In the genomic region with DNA sequence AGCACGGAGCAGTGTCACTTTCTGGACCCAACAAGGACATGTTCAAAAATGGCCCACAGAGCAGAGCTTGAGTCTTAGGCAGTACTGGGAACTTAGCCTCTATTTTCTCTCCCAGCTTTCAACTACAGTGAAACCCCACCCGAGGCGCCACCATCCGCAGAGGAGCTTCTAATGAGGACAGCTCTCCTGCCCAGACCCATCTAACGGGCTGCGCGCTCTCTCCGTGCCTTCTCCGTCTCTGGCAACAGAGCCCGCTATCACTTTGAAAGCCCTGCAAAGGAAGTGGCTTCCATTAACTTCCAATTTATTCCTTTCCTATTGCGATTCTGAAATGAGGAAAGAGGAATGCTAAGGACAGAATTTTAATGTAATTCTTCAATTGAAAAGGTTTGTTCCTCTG, we compare ENCODE assay signal across 30 mouse cellular contexts.
DNase-seq lines count a peak whose midpoint lies in the region; ATAC-seq and TF ChIP-seq lines count a peak whose summit lies in the region.
"Had no signal": no experiment of that assay in that cellular context is flagged by ENCODE, and none has a peak within 500 bp of the region (broad histone marks: within the 10 kb centered on the region; RNA-seq: fewer than 3 reads in every experiment).

No protein-coding gene starts in this region.

- H3K27me3 ChIP-seq in forebrain, postnatal 0 days (ENCODE audit: insufficient read depth, low read length), result no peaks in the 10 kb centered on the region
- H3K27me3 ChIP-seq in forebrain, embryonic 16.5 days (replicated peaks; ENCODE audit: control insufficient read depth, insufficient read depth, low read length), result no peaks in the 10 kb centered on the region
- no peaks in the 10 kb centered on the region for H3K27me3 ChIP-seq in midbrain, embryonic 13.5 days
- H3K27me3 ChIP-seq in midbrain, embryonic 10.5 days (ENCODE audit: low read depth, poor library complexity, severe bottlenecking), result peaks cover 21% of the 10 kb centered on the region; the same call in 1 of the 2 replicates
- H3K27me3 ChIP-seq: embryonic facial prominence, embryonic 12.5 days; heart, embryonic 15.5 days; hindbrain, embryonic 15.5 days; kidney, embryonic 15.5 days; limb, embryonic 13.5 days; lung, embryonic 15.5 days; neural tube, embryonic 12.5 days had no signal

- DNase-seq in forebrain, postnatal 0 days, result no peak
- DNase-seq in midbrain, embryonic 10.5 days (ENCODE audit: low spot score), result no peak
- peak; percentile 63 for DNase-seq in R1 (ENCODE audit: low read depth, low spot score)
- DNase-seq in brain, embryonic 14.5 days (ENCODE audit: low read depth), result peak; percentile 70
- DNase-seq in urinary bladder, postnatal 14 days (ENCODE audit: low spot score), result no peak
- DNase-seq: adrenal gland, adult 8-10 months; cerebellum, adult 11 months; cerebellum, adult 9-10 months; cerebellum, postnatal 36 days; gastrocnemius, postnatal 14 days; kidney, adult 11 months; kidney, postnatal 25 days; right cerebral cortex, postnatal 4 days had no signal

- H3K36me3 ChIP-seq in forebrain, postnatal 0 days (ENCODE audit: insufficient read depth), result peaks cover 10% of the 10 kb centered on the region
- peaks cover 14% of the 10 kb centered on the region for H3K36me3 ChIP-seq in forebrain, embryonic 16.5 days (ENCODE audit: control insufficient read depth, insufficient read depth)
- H3K36me3 ChIP-seq in midbrain, embryonic 13.5 days, result peaks cover 46% of the 10 kb centered on the region
- peaks cover 86% of the 10 kb centered on the region for H3K36me3 ChIP-seq in midbrain, embryonic 10.5 days

- no peak for TF ChIP-seq CTCF in forebrain, postnatal 0 days (IDR thresholded peaks at IDR 0.05; ENCODE audit: low read depth)
- TF ChIP-seq CTCF in brain, embryonic 14.5 days (IDR thresholded peaks at IDR 0.05; ENCODE audit: borderline replicate concordance, extremely low read depth, insufficient read depth, insufficient read length), result no peak

- 71% methylated on average over 11 of the region's 11 CpGs for WGBS in forebrain, postnatal 0 days
- WGBS in forebrain, embryonic 16.5 days, result 75% methylated on average over 11 of the region's 11 CpGs
- WGBS in midbrain, embryonic 13.5 days, result 88% methylated on average over 11 of the region's 11 CpGs
- 94% methylated on average over 11 of the region's 11 CpGs for WGBS in midbrain, embryonic 10.5 days

- H3K4me3 ChIP-seq in forebrain, postnatal 0 days (ENCODE audit: low read depth, low read length), result no peak overlapping the region
- H3K4me3 ChIP-seq in forebrain, embryonic 16.5 days (replicated peaks; ENCODE audit: low read length), result no peak overlapping the region
- no peak overlapping the region for H3K4me3 ChIP-seq in midbrain, embryonic 13.5 days (replicated peaks)
- H3K4me3 ChIP-seq in midbrain, embryonic 10.5 days, result no peak overlapping the region
- H3K4me3 ChIP-seq: embryonic facial prominence, embryonic 12.5 days; forebrain, embryonic 10.5 days; heart, embryonic 10.5 days; heart, embryonic 15.5 days; hindbrain, embryonic 15.5 days; kidney, embryonic 15.5 days; limb, embryonic 13.5 days; lung, embryonic 15.5 days; midbrain, embryonic 12.5 days; myocyte; neural tube, embryonic 12.5 days had no signal

- no peaks in the 10 kb centered on the region for H3K4me1 ChIP-seq in forebrain, postnatal 0 days (ENCODE audit: insufficient read depth)
- 0 out of 2 replicates have a peak, but pooled peaks cover 2% of the 10 kb centered on the region for H3K4me1 ChIP-seq in forebrain, embryonic 16.5 days (replicated peaks; ENCODE audit: control insufficient read depth, insufficient read depth, low read length)
- peaks cover 3% of the 10 kb centered on the region for H3K4me1 ChIP-seq in midbrain, embryonic 13.5 days (replicated peaks)
- peaks cover 16% of the 10 kb centered on the region for H3K4me1 ChIP-seq in midbrain, embryonic 10.5 days
- H3K4me1 ChIP-seq: embryonic facial prominence, embryonic 12.5 days; heart, embryonic 15.5 days; hindbrain, embryonic 15.5 days; kidney, embryonic 15.5 days; limb, embryonic 13.5 days; lung, embryonic 15.5 days; neural tube, embryonic 12.5 days had no signal

- H3K4me2 ChIP-seq in forebrain, postnatal 0 days (ENCODE audit: low read depth), result no peak overlapping the region
- no peak overlapping the region for H3K4me2 ChIP-seq in forebrain, embryonic 16.5 days (ENCODE audit: low read length)
- no peak overlapping the region for H3K4me2 ChIP-seq in midbrain, embryonic 13.5 days (replicated peaks)
- H3K4me2 ChIP-seq: embryonic facial prominence, embryonic 12.5 days; heart, embryonic 15.5 days; hindbrain, embryonic 15.5 days; kidney, embryonic 15.5 days; limb, embryonic 13.5 days; liver, embryonic 11.5 days; lung, embryonic 15.5 days; midbrain, embryonic 12.5 days; neural tube, embryonic 12.5 days had no signal

- no peak overlapping the region for H3K9ac ChIP-seq in forebrain, postnatal 0 days
- H3K9ac ChIP-seq in forebrain, embryonic 16.5 days (replicated peaks; ENCODE audit: low read depth, low read length), result no peak overlapping the region
- H3K9ac ChIP-seq in midbrain, embryonic 13.5 days (replicated peaks), result no peak overlapping the region
- H3K9ac ChIP-seq: embryonic facial prominence, embryonic 12.5 days; heart, embryonic 15.5 days; hindbrain, embryonic 15.5 days; kidney, embryonic 15.5 days; limb, embryonic 13.5 days; lung, embryonic 15.5 days; midbrain, embryonic 12.5 days; neural tube, embryonic 12.5 days had no signal

- 0 out of 2 replicates have a peak, but pooled peaks cover 8% of the 10 kb centered on the region for H3K9me3 ChIP-seq in forebrain, postnatal 0 days (ENCODE audit: low read length)
- no peaks in the 10 kb centered on the region; the same call in 1 of the 2 replicates for H3K9me3 ChIP-seq in forebrain, embryonic 16.5 days (ENCODE audit: control insufficient read depth, low read length)
- H3K9me3 ChIP-seq in midbrain, embryonic 13.5 days, result peaks cover 3% of the 10 kb centered on the region; the same call in 1 of the 2 replicates
- peaks cover 25% of the 10 kb centered on the region for H3K9me3 ChIP-seq in midbrain, embryonic 10.5 days (replicated peaks)
- H3K9me3 ChIP-seq: embryonic facial prominence, embryonic 12.5 days; heart, embryonic 10.5 days; heart, embryonic 15.5 days; hindbrain, embryonic 15.5 days; lung, embryonic 15.5 days had no signal

- TF ChIP-seq POLR2A in brain, embryonic 14.5 days (IDR thresholded peaks at IDR 0.05; ENCODE audit: borderline replicate concordance, extremely low read depth, insufficient read depth, insufficient read length, poor library complexity, severe bottlenecking), result no peak

- no peak overlapping the region for H3K27ac ChIP-seq in forebrain, postnatal 0 days (ENCODE audit: low read depth, low read length)
- H3K27ac ChIP-seq in forebrain, embryonic 16.5 days (ENCODE audit: low read length), result no peak overlapping the region
- peak overlapping the region; percentile 30; the same call in 1 of the 2 replicates for H3K27ac ChIP-seq in midbrain, embryonic 13.5 days
- no peak overlapping the region for H3K27ac ChIP-seq in midbrain, embryonic 10.5 days (replicated peaks)
- H3K27ac ChIP-seq: embryonic facial prominence, embryonic 12.5 days; forebrain, embryonic 10.5 days; heart, embryonic 10.5 days; heart, embryonic 15.5 days; hindbrain, embryonic 15.5 days; kidney, embryonic 15.5 days; limb, embryonic 13.5 days; lung, embryonic 15.5 days; midbrain, embryonic 12.5 days; neural tube, embryonic 12.5 days; stomach, postnatal 0 days had no signal

- ATAC-seq in forebrain, postnatal 0 days, result peak; percentile 10; the same call in 1 of the 2 replicates
- ATAC-seq in forebrain, embryonic 16.5 days, result no peak
- no peak for ATAC-seq in midbrain, embryonic 13.5 days
- ATAC-seq: CD4-positive, CD25-positive, alpha-beta regulatory T cell, adult 4 months; inflammation-experienced regulatory T-cells, adult 6 months had no signal

Comparison
In these comparisons a context has a peak if more than half of its experiments do, and no peak if none do; other contexts are left out.
1. DNase-seq: peak in R1 (single experiment) and brain, embryonic 14.5 days (single experiment); none in forebrain, postnatal 0 days (single experiment), midbrain, embryonic 10.5 days (single experiment) and urinary bladder, postnatal 14 days (single experiment).